Mouse (Mus musculus): ENCODE measurements around the gene Srrm1. TPM values are rescaled to one million over a fixed set of nuclear protein-coding genes. Genes with fewer than 3 reads are reported as not detected.

Srrm1 gene
- total and polyA plus RNA-seq, 3 experiments: 26.9 to 285 (median 138) TPM

DNA sequence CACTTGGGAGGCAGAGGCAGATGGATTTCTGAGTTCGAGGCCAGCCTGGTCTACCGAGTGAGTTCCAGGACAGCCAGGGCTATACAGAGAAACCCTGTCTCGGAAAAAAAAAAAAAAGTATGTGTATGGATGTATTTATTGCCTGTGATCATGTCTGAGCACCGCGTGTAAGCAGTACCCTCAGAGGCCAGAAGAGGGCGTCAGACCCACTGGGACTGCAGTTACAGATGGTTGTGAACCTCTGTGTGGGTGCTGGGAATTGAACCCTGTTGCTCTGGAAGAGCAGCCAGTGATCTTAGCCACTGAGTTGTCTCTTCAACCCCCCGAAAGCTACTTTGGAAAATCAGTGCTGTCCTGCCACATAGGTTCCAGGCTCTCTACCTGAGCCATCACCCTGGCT lies 69.2 kb downstream of the Srrm1 start:
- Histone ChIP-seq H3K9ac (ENCODE audit: control insufficient read depth, low read depth, low read length, poor library complexity, severe bottlenecking) (no peak overlapping the region), H3K9me3 (replicated peaks; ENCODE audit: insufficient read depth, low read length) (no peaks in the 10 kb centered on the region), H3K36me3 (ENCODE audit: control insufficient read depth in 1 of 2, insufficient read depth in 2 of 2, low read length in 2 of 2) (peaks cover 0 to 24% of the 10 kb centered on the region in 2 experiments; a peak in 2 of 4 replicates), H3K27ac (ENCODE audit: control insufficient read depth, low read depth, low read length) (no peak overlapping the region), H3K4me1 (ENCODE audit: control insufficient read depth in 1 of 2, insufficient read depth in 2 of 2, low read length in 2 of 2) (peaks cover 15 to 34% of the 10 kb centered on the region in 2 experiments), H3K4me3 (ENCODE audit: control insufficient read depth in 1 of 2, insufficient read depth in 1 of 2, low read depth in 2 of 2, low read length in 2 of 2) (no peak overlapping the region), H3K79me2 (ENCODE audit: control insufficient read depth, insufficient read depth, low read length, poor library complexity) (no peaks in the 10 kb centered on the region), H3K27me3 (ENCODE audit: control insufficient read depth in 1 of 2, insufficient read depth in 2 of 2, low read length in 2 of 2) (no peaks in the 10 kb centered on the region)
- DNase-seq (ENCODE audit: low read depth, low spot score): no peak
- TF ChIP-seq NELFE (IDR thresholded peaks at IDR 0.05; ENCODE audit: low read depth, low read length) (no peak), MYC (IDR thresholded peaks at IDR 0.05; ENCODE audit: low read depth, low read length) (no peak), RAD21 (IDR thresholded peaks at IDR 0.05; ENCODE audit: low read depth, low read length) (peak; percentile 4; the same call in 1 of the 2 replicates), CTCF (IDR thresholded peaks at IDR 0.05 in 2 of 3, conservative IDR thresholded peaks at IDR 0.05 in 1 of 3; ENCODE audit: control insufficient read depth in 1 of 3, insufficient read depth in 1 of 3, low read depth in 2 of 3, low read length in 3 of 3, poor library complexity in 1 of 3, severe bottlenecking in 1 of 3) (peak; percentile 29 to 46 (median 45))

DNA sequence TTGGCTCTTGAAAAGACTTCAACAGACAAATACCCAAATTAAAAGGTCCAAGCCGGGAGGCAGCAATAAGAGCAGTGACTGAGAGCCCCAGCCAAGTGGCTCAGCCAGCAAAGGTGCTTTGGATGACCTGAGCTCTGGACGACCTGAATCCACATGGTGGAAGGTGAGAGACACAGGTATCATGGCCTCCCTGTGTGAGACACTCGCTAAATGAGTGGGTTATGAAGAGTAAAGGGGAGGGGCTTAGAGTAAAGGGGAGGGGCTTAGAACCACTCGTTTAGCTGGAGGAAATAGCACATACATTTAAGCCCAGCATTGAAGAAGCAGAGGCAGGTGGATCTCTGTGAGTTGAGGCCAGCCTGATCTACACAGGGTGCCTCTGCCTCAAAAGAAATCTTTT lies 69.7 kb downstream of the Srrm1 start:
- Histone ChIP-seq H3K79me2 (ENCODE audit: control insufficient read depth, insufficient read depth, low read length, poor library complexity) (no peaks in the 10 kb centered on the region), H3K4me3 (ENCODE audit: control insufficient read depth in 1 of 2, insufficient read depth in 1 of 2, low read depth in 2 of 2, low read length in 2 of 2) (no peak overlapping the region), H3K27me3 (ENCODE audit: control insufficient read depth in 1 of 2, insufficient read depth in 2 of 2, low read length in 2 of 2) (no peaks in the 10 kb centered on the region), H3K36me3 (ENCODE audit: control insufficient read depth in 1 of 2, insufficient read depth in 2 of 2, low read length in 2 of 2) (peaks cover 0 to 22% of the 10 kb centered on the region in 2 experiments; a peak in 2 of 4 replicates), H3K9ac (ENCODE audit: control insufficient read depth, low read depth, low read length, poor library complexity, severe bottlenecking) (no peak overlapping the region), H3K4me1 (ENCODE audit: control insufficient read depth in 1 of 2, insufficient read depth in 2 of 2, low read length in 2 of 2) (peaks cover 13 to 29% of the 10 kb centered on the region in 2 experiments), H3K27ac (ENCODE audit: control insufficient read depth, low read depth, low read length) (no peak overlapping the region), H3K9me3 (replicated peaks; ENCODE audit: insufficient read depth, low read length) (no peaks in the 10 kb centered on the region)
- TF ChIP-seq POLR2AphosphoS2 (IDR thresholded peaks at IDR 0.05; ENCODE audit: low read length) (no peak), MYB (IDR thresholded peaks at IDR 0.05; ENCODE audit: low read depth, low read length) (no peak), RAD21 (IDR thresholded peaks at IDR 0.05; ENCODE audit: low read depth, low read length) (no peak), TCF12 (IDR thresholded peaks at IDR 0.05; ENCODE audit: low read depth, low read length) (no peak), USF2 (IDR thresholded peaks at IDR 0.05; ENCODE audit: borderline replicate concordance in 1 of 2, insufficient read depth in 1 of 2, low read depth in 1 of 2, low read length in 2 of 2) (no peak), MAFK (IDR thresholded peaks at IDR 0.05; ENCODE audit: borderline replicate concordance, low read depth, low read length) (no peak), ETS1 (IDR thresholded peaks at IDR 0.05; ENCODE audit: low read depth, low read length) (no peak), SIN3A (IDR thresholded peaks at IDR 0.05; ENCODE audit: low read length) (no peak), CHD2 (IDR thresholded peaks at IDR 0.05; ENCODE audit: low read length) (no peak), USF1 (IDR thresholded peaks at IDR 0.05; ENCODE audit: low read depth, low read length) (no peak), ELF1 (IDR thresholded peaks at IDR 0.05; ENCODE audit: low read depth, low read length) (no peak), TAL1 (IDR thresholded peaks at IDR 0.05; ENCODE audit: low read length) (no peak), CHD1 (IDR thresholded peaks at IDR 0.05; ENCODE audit: low read depth, low read length) (no peak), MEF2A (IDR thresholded peaks at IDR 0.05; ENCODE audit: extremely low read depth, insufficient replicate concordance, low read depth, low read length, poor library complexity, severe bottlenecking) (no peak), E2F4 (IDR thresholded peaks at IDR 0.05; ENCODE audit: borderline replicate concordance, low read depth, low read length) (no peak), ZMIZ1 (IDR thresholded peaks at IDR 0.05; ENCODE audit: low read depth, low read length) (no peak), KAT2A (conservative IDR thresholded peaks at IDR 0.05; ENCODE audit: low read depth, low read length) (no peak), GATA1 (IDR thresholded peaks at IDR 0.05; ENCODE audit: low read depth, low read length) (no peak)
- no peak for DNase-seq (ENCODE audit: low read depth, low spot score)
